Mouse (Mus musculus): Measurements from ENCODE around the gene Tcp10a. TPM values are rescaled to one million over a fixed set of nuclear protein-coding genes. Genes with fewer than 3 reads are reported as not detected.
"Not testable (repeated sequence)": the region's sequence is repeated elsewhere in the genome, so short reads cannot be mapped to it uniquely, and the experiment has no call there.

The Tcp10a gene
- total RNA-seq, 2 experiments from 2014 or later: not detected

GRCm38 (mm10) chr17:7369401-7369800 lies 45.0 kb downstream of the Tcp10a start:
- DNase-seq: not testable (repeated sequence)

- DNase-seq: not testable (repeated sequence)
These were observed 47.4 kb downstream of the Tcp10a start, which contains the start of gene Gm49630 for GRCm38 (mm10) chr17:7371879-7372278. Gene Gm49630, minus strand, starts transcription at chr17:7371979.

GRCm38 (mm10) chr17:7376951-7377700 lies 52.7 kb downstream of the Tcp10a start:
- not testable (repeated sequence) for DNase-seq

GRCm38 (mm10) chr17:7377907-7378306 lies 53.5 kb downstream of the Tcp10a start:
- DNase-seq: not testable (repeated sequence)

- DNase-seq: not testable (repeated sequence)
These were observed 58.3 kb downstream of the Tcp10a start for GRCm38 (mm10) chr17:7382711-7383110.

- not testable (repeated sequence) for DNase-seq
These were observed 59.0 kb downstream of the Tcp10a start for GRCm38 (mm10) chr17:7383167-7384143.

- DNase-seq: not testable (repeated sequence)
These were observed 60.9 kb downstream of the Tcp10a start, which contains the start of gene Unc93a2 for GRCm38 (mm10) chr17:7385364-7385763. Gene Unc93a2, minus strand, starts transcription at chr17:7385464.

- DNase-seq: not testable (repeated sequence)
These were observed 61.6 kb downstream of the Tcp10a start for GRCm38 (mm10) chr17:7386016-7386415.

- DNase-seq: not testable (repeated sequence)
These were observed 64.0 kb downstream of the Tcp10a start for GRCm38 (mm10) chr17:7388341-7388957.

- DNase-seq: not testable (repeated sequence)
These were observed 64.5 kb downstream of the Tcp10a start for GRCm38 (mm10) chr17:7388958-7389356.

GRCm38 (mm10) chr17:7389898-7390297 lies 65.5 kb downstream of the Tcp10a start:
- DNase-seq: not testable (repeated sequence)

- not testable (repeated sequence) for DNase-seq
These were observed 70.7 kb downstream of the Tcp10a start for GRCm38 (mm10) chr17:7395116-7395515.

Other genes starting within 250 kb of the Tcp10a start
- 10 to 100 TPM; 26.2 to 31.1 TPM for gene Rps6ka2, start 154.5 kb upstream of the Tcp10a start, total RNA-seq (2021)
- gene Ttll2, start 28.1 kb downstream of the Tcp10a start, total RNA-seq (2021): not detected
- gene Gm49630, start 47.3 kb downstream of the Tcp10a start, total RNA-seq (2021): not detected
- not detected for gene Unc93a2, start 60.8 kb downstream of the Tcp10a start, total RNA-seq (2021)